Mouse (Mus musculus) liver, postnatal 0 days (tissue): Measurements from ENCODE around the gene Daw1. TPM values are rescaled to one million over a fixed set of nuclear protein-coding genes. Genes with fewer than 3 reads are reported as not detected.

ENCODE experiments used
- ATAC-seq: fragments of 200-750 bp; cut with Nextera tagmentation; 2 replicates; pipeline ENCODE4 v1.8.0; 2017; ENCODE audit warnings: mild to moderate bottlenecking, moderate library complexity
- DNase-seq: peaks from one replicate; pipeline ENCODE4 v3.0.0-alpha.2; 2016
- H3K27ac ChIP-seq: fragments of 300-500 bp; sonication (generic); 2 replicates; pipeline ENCODE4 v1.5.1; 2014; ENCODE audit warnings: antibody characterized with exemption, moderate library complexity, mild to moderate bottlenecking, low read depth
- H3K27me3 ChIP-seq: fragments of 300-500 bp; sonication (generic); 2 replicates; pipeline ENCODE4 v1.6.1; 2014; ENCODE audit warnings: low read length, control low read depth, mixed read lengths; ENCODE audit not compliant: insufficient read depth
- H3K36me3 ChIP-seq: fragments of 300-500 bp; sonication (generic); replicated peaks from 2 replicates; pipeline ENCODE4 v1.6.1; 2014; ENCODE audit warnings: mild to moderate bottlenecking, control low read depth, low read length, moderate library complexity, mixed read lengths; ENCODE audit not compliant: insufficient read depth
- H3K4me1 ChIP-seq: fragments of 300-500 bp; sonication (generic); 2 replicates; pipeline ENCODE4 v1.6.1; 2014; ENCODE audit warnings: antibody characterized with exemption, mild to moderate bottlenecking, control low read depth; ENCODE audit not compliant: insufficient read depth
- H3K4me2 ChIP-seq: fragments of 300-500 bp; sonication (generic); 2 replicates; pipeline ENCODE4 v1.6.1; 2014; ENCODE audit warnings: low read depth, mild to moderate bottlenecking, low read length, moderate library complexity, mixed read lengths
- H3K4me3 ChIP-seq: fragments of 300-500 bp; sonication (generic); 2 replicates; pipeline ENCODE4 v1.5.1; 2014; ENCODE audit warnings: low read depth, low read length
- H3K9ac ChIP-seq: fragments of 300-500 bp; sonication (generic); replicated peaks from 2 replicates; pipeline ENCODE4 v1.6.1; 2014; ENCODE audit warnings: mild to moderate bottlenecking, moderate library complexity
- H3K9me3 ChIP-seq: fragments of 300-500 bp; sonication (generic); 2 replicates; pipeline ENCODE4 v1.6.1; 2016; ENCODE audit warnings: mild to moderate bottlenecking, control low read depth, low read length, mixed read lengths
- CTCF ChIP-seq: sonication (generic); IDR thresholded peaks from 2 replicates; pipeline ENCODE4 v1.5.1; 2016; ENCODE audit warnings: antibody characterized with exemption, low read depth
- EP300 ChIP-seq: IDR thresholded peaks from 2 replicates; pipeline ENCODE4 v1.6.1; 2016; ENCODE audit warnings: antibody characterized with exemption, low read depth, mild to moderate bottlenecking
- WGBS: fragments of 180-500 bp; shearing (Covaris S2); extraction: QIAGEN DNeasy Blood & Tissue Kit; methylation state at CpG from one replicate; pipeline ENCODE4 v1.1.7; 2014; ENCODE audit not compliant: insufficient replicate concordance; 5-methylcytosine and 5-hydroxymethylcytosine counted together
- polyA plus RNA-seq: library from polyadenylated mRNA; unstranded; fragments of >200 nt; fragmentation: Nextera tagmentation; extraction: Ambion mirVana; gene quantifications from 2 replicates; pipeline ENCODE4 v1.2.1, GENCODE M21; 2015

The Daw1 gene
- polyA plus RNA-seq, 1 experiment from 2014 or later = not detected

GRCm38 (mm10) chr1:83142055-83142454 lies 17.5 kb upstream of the Daw1 start:
- no peak for ATAC-seq
- TF ChIP-seq CTCF = no peak
- no peak for TF ChIP-seq EP300
- no peaks in the 10 kb centered on the region for H3K27me3 ChIP-seq
- DNase-seq = no peak
- no peaks in the 10 kb centered on the region for H3K36me3 ChIP-seq
- no peak overlapping the region for H3K4me2 ChIP-seq
- H3K9me3 ChIP-seq = no peaks in the 10 kb centered on the region
- no peak overlapping the region for H3K9ac ChIP-seq
- no peaks in the 10 kb centered on the region for H3K4me1 ChIP-seq
- H3K27ac ChIP-seq = no peak overlapping the region
- no peak overlapping the region for H3K4me3 ChIP-seq
- WGBS = 64% methylated on average over 5 of the region's 5 CpGs

GRCm38 (mm10) chr1:83146547-83146946 lies 13.0 kb upstream of the Daw1 start:
- H3K9me3 ChIP-seq = no peaks in the 10 kb centered on the region
- no peaks in the 10 kb centered on the region for H3K4me1 ChIP-seq
- H3K27ac ChIP-seq = no peak overlapping the region
- no peaks in the 10 kb centered on the region for H3K27me3 ChIP-seq
- TF ChIP-seq EP300 = no peak
- TF ChIP-seq CTCF = no peak
- no peak overlapping the region for H3K9ac ChIP-seq
- H3K4me3 ChIP-seq = no peak overlapping the region
- ATAC-seq (no peak), DNase-seq (no peak)
- no peak overlapping the region for H3K4me2 ChIP-seq
- no peaks in the 10 kb centered on the region for H3K36me3 ChIP-seq
- 79% methylated on average over 2 of the region's 2 CpGs for WGBS

- Histone ChIP-seq H3K36me3 (no peaks in the 10 kb centered on the region), H3K27ac (no peak overlapping the region), H3K27me3 (no peaks in the 10 kb centered on the region), H3K4me1 (no peaks in the 10 kb centered on the region), H3K9me3 (no peaks in the 10 kb centered on the region), H3K9ac (no peak overlapping the region), H3K4me3 (no peak overlapping the region), H3K4me2 (no peak overlapping the region)
- peak; percentile 36; the same call in 1 of the 2 replicates for TF ChIP-seq CTCF
- no peak for TF ChIP-seq EP300
- DNase-seq = no peak
- WGBS = 67% methylated on average over 3 of the region's 3 CpGs
- no peak for ATAC-seq
Measured at GRCm38 (mm10) chr1:83150227-83150626, 9.3 kb upstream of the Daw1 start.

GRCm38 (mm10) chr1:83152961-83153360 lies 6.6 kb upstream of the Daw1 start:
- WGBS = 61% methylated on average over 3 of the region's 3 CpGs
- H3K9ac ChIP-seq = no peak overlapping the region
- H3K4me2 ChIP-seq = no peak overlapping the region
- no peak for DNase-seq
- H3K27me3 ChIP-seq = no peaks in the 10 kb centered on the region
- ATAC-seq = no peak
- no peaks in the 10 kb centered on the region for H3K36me3 ChIP-seq
- H3K4me1 ChIP-seq = no peaks in the 10 kb centered on the region
- no peak overlapping the region for H3K27ac ChIP-seq
- H3K4me3 ChIP-seq = no peak overlapping the region
- TF ChIP-seq EP300 = no peak
- TF ChIP-seq CTCF = no peak
- H3K9me3 ChIP-seq = no peaks in the 10 kb centered on the region

- Histone ChIP-seq H3K9me3 (no peaks in the 10 kb centered on the region), H3K36me3 (no peaks in the 10 kb centered on the region), H3K27me3 (no peaks in the 10 kb centered on the region), H3K9ac (no peak overlapping the region), H3K4me3 (no peak overlapping the region), H3K4me2 (no peak overlapping the region), H3K4me1 (no peaks in the 10 kb centered on the region), H3K27ac (no peak overlapping the region)
- ATAC-seq = peak; percentile 54
- 50% methylated on average over 1 of the region's 1 CpGs for WGBS
- DNase-seq = peak; percentile 13
- no peak for TF ChIP-seq CTCF
- no peak for TF ChIP-seq EP300
Measured at GRCm38 (mm10) chr1:83156876-83157275, 2.7 kb upstream of the Daw1 start.

GRCm38 (mm10) chr1:83161658-83162057 lies 2.1 kb downstream of the Daw1 start:
- Histone ChIP-seq H3K4me2 (no peak overlapping the region), H3K27me3 (no peaks in the 10 kb centered on the region), H3K4me3 (no peak overlapping the region), H3K9me3 (no peaks in the 10 kb centered on the region), H3K4me1 (no peaks in the 10 kb centered on the region), H3K9ac (no peak overlapping the region), H3K36me3 (no peaks in the 10 kb centered on the region), H3K27ac (no peak overlapping the region)
- DNase-seq = no peak
- WGBS = 61% methylated on average over 3 of the region's 3 CpGs
- TF ChIP-seq EP300 (no peak), CTCF (no peak)
- ATAC-seq = no peak

GRCm38 (mm10) chr1:83164027-83164426 lies 4.5 kb downstream of the Daw1 start:
- no peak overlapping the region for H3K4me2 ChIP-seq
- H3K4me1 ChIP-seq = no peaks in the 10 kb centered on the region
- 61% methylated on average over 3 of the region's 3 CpGs for WGBS
- H3K9ac ChIP-seq = no peak overlapping the region
- H3K4me3 ChIP-seq = no peak overlapping the region
- DNase-seq = no peak
- no peak for ATAC-seq
- no peak for TF ChIP-seq EP300
- no peak for TF ChIP-seq CTCF
- no peaks in the 10 kb centered on the region for H3K36me3 ChIP-seq
- H3K27me3 ChIP-seq = no peaks in the 10 kb centered on the region
- no peaks in the 10 kb centered on the region for H3K9me3 ChIP-seq
- no peak overlapping the region for H3K27ac ChIP-seq
